Mouse (Mus musculus) CH12.LX (cell line): Measurements from ENCODE around the gene Stard13. TPM values are rescaled to one million over a fixed set of nuclear protein-coding genes. Genes with fewer than 3 reads are reported as not detected.

Experiments
- DNase-seq: peaks from one replicate; pipeline ENCODE4 v3.0.0-alpha.2; 2013; ENCODE audit errors: extremely low read depth
- H3K27ac ChIP-seq: 2 replicates; pipeline ENCODE4 v1.5.1; 2012; ENCODE audit warnings: low read depth, mild to moderate bottlenecking, control low read depth, moderate library complexity; ENCODE audit not compliant: insufficient read depth
- H3K27me3 ChIP-seq: replicated peaks from 2 replicates; pipeline ENCODE3; 2012; ENCODE audit warnings: inconsistent platforms
- H3K36me3 ChIP-seq, 2 experiments: replicated peaks in 1 of 2; 2 replicates each; pipeline versions ENCODE3 to v1.6.1; 2012; ENCODE audit warnings: inconsistent platforms in 1 of 2, low read length in 1 of 2, mild to moderate bottlenecking in 1 of 2, mixed read lengths in 1 of 2, moderate library complexity in 1 of 2; ENCODE audit not compliant: control insufficient read depth in 1 of 2, insufficient read depth in 1 of 2
- H3K4me1 ChIP-seq, 2 experiments: 2 replicates each; pipeline ENCODE4 v1.6.1; 2012; ENCODE audit warnings: inconsistent platforms in 1 of 2, moderate library complexity in 1 of 2; ENCODE audit not compliant: insufficient read depth in 2 of 2, control insufficient read depth in 1 of 2
- H3K4me2 ChIP-seq: 2 replicates; pipeline ENCODE4 v1.6.1; 2012; ENCODE audit warnings: low read depth, mild to moderate bottlenecking, control low read depth; ENCODE audit not compliant: poor library complexity, insufficient read depth, severe bottlenecking
- H3K4me3 ChIP-seq, 3 experiments: fragments of 150-350 bp in 1 of 3; sonication (generic) in 1 of 3; replicated peaks in 1 of 3; 2 replicates each; pipeline versions ENCODE3 to v1.5.1; 2011 to 2012; ENCODE audit warnings: low read depth in 2 of 3, low read length in 2 of 3, mild to moderate bottlenecking in 2 of 3, moderate library complexity in 2 of 3, control low read depth in 1 of 3, improper control_type of control experiment in 1 of 3, inconsistent platforms in 1 of 3, mixed read lengths in 1 of 3; ENCODE audit not compliant: poor library complexity in 1 of 3
- H3K79me2 ChIP-seq: replicated peaks from 2 replicates; pipeline ENCODE4 v1.6.1; 2012; ENCODE audit warnings: mild to moderate bottlenecking, moderate library complexity; ENCODE audit not compliant: control insufficient read depth, poor library complexity, insufficient read depth, severe bottlenecking; ENCODE audit errors: extremely low read depth
- H3K9ac ChIP-seq: 2 replicates; pipeline ENCODE4 v1.6.1; 2012; ENCODE audit warnings: low read depth, mild to moderate bottlenecking, control low read depth, moderate library complexity; ENCODE audit not compliant: insufficient read depth
- H3K9me3 ChIP-seq: replicated peaks from 2 replicates; pipeline ENCODE3; 2012; ENCODE audit warnings: low read length, inconsistent platforms, mixed read lengths
- BHLHE40 ChIP-seq: IDR thresholded peaks from 2 replicates; pipeline ENCODE4 v1.6.1; 2011; ENCODE audit warnings: mild to moderate bottlenecking, low read depth, low read length, improper control_type of control experiment
- E2F4 ChIP-seq: IDR thresholded peaks from 2 replicates; pipeline ENCODE4 v1.6.1; 2011; ENCODE audit warnings: low read depth, low read length, improper control_type of control experiment; ENCODE audit not compliant: insufficient replicate concordance
- ELF1 ChIP-seq: IDR thresholded peaks from 2 replicates; pipeline ENCODE4 v1.6.1; 2014; ENCODE audit warnings: low read depth, mild to moderate bottlenecking, inconsistent platforms, low read length, improper control_type of control experiment
- JUN ChIP-seq: IDR thresholded peaks from 2 replicates; pipeline ENCODE4 v1.6.1; 2011; ENCODE audit warnings: low read depth, mild to moderate bottlenecking, low read length, improper control_type of control experiment, moderate library complexity; ENCODE audit not compliant: insufficient read depth
- JUND ChIP-seq: conservative IDR thresholded peaks from 2 replicates; pipeline ENCODE4 v1.6.1; 2011; ENCODE audit warnings: low read depth, low read length, improper control_type of control experiment
- MAX ChIP-seq: IDR thresholded peaks from 2 replicates; pipeline ENCODE4 v1.6.1; 2011; ENCODE audit warnings: low read length, improper control_type of control experiment
- MYC ChIP-seq: IDR thresholded peaks from 2 replicates; pipeline ENCODE4 v1.6.1; 2011; ENCODE audit warnings: low read depth, mild to moderate bottlenecking, improper control_type of control experiment, low read length
- NELFE ChIP-seq: IDR thresholded peaks from 2 replicates; pipeline ENCODE4 v1.6.1; 2011; ENCODE audit warnings: low read depth, low read length, improper control_type of control experiment
- NRF1 ChIP-seq: IDR thresholded peaks from 2 replicates; pipeline ENCODE4 v1.6.1; 2014; ENCODE audit warnings: low read depth, mild to moderate bottlenecking, inconsistent platforms, low read length, improper control_type of control experiment, moderate library complexity
- PAX5 ChIP-seq: IDR thresholded peaks from 2 replicates; pipeline ENCODE4 v1.6.1; 2012; ENCODE audit warnings: low read length, inconsistent platforms, mixed read lengths
- POLR2A ChIP-seq: IDR thresholded peaks from 2 replicates; pipeline ENCODE4 v1.6.1; 2011; ENCODE audit warnings: low read depth, mild to moderate bottlenecking, improper control_type of control experiment, low read length
- SIN3A ChIP-seq: IDR thresholded peaks from 2 replicates; pipeline ENCODE4 v1.6.1; 2012; ENCODE audit warnings: low read length, improper control_type of control experiment, inconsistent platforms
- SMC3 ChIP-seq: IDR thresholded peaks from 2 replicates; pipeline ENCODE4 v1.6.1; 2011; ENCODE audit warnings: low read depth, low read length, improper control_type of control experiment
- TBP ChIP-seq: conservative IDR thresholded peaks from 2 replicates; pipeline ENCODE4 v1.6.1; 2011; ENCODE audit warnings: low read depth, low read length, improper control_type of control experiment
- TCF12 ChIP-seq: IDR thresholded peaks from 2 replicates; pipeline ENCODE4 v1.6.1; 2014; ENCODE audit warnings: low read depth, mild to moderate bottlenecking, inconsistent platforms, low read length, improper control_type of control experiment
- USF1 ChIP-seq: IDR thresholded peaks from 2 replicates; pipeline ENCODE4 v1.6.1; 2014; ENCODE audit warnings: low read depth, mild to moderate bottlenecking, inconsistent platforms, low read length, improper control_type of control experiment
- ZNF384 ChIP-seq: IDR thresholded peaks from 2 replicates; pipeline ENCODE4 v1.6.1; 2012; ENCODE audit warnings: low read depth, low read length, improper control_type of control experiment, inconsistent platforms
- dilution Hi-C: fragments of 300-500 bp; cut with MboI; formaldehyde crosslinking; loops from 2 replicates; pipeline ENCODE4 v1.14.3; 2020; ENCODE audit warnings: low sequenced_read_pairs; ENCODE audit not compliant: extremely low pct_unique_long_range_greater_than_20kb, extremely low pct_ligation_motif_present
- in situ Hi-C: fragments of 300-500 bp; cut with MboI; formaldehyde crosslinking; loops from 3 replicates; pipeline ENCODE4 v1.14.3; 2019; ENCODE audit warnings: low sequenced_read_pairs, low pct_ligation_motif_present, low pct_unique_long_range_greater_than_20kb, mixed read lengths
- polyA plus RNA-seq: library from polyadenylated mRNA; unstranded; fragments of >175 nt; gene quantifications from 2 replicates; pipeline ENCODE4 v1.2.1, GENCODE M21; 2012; ENCODE audit warnings: low read depth; ENCODE audit not compliant: insufficient read length
- total RNA-seq, 2 experiments: library from RNA; depleted of rRNA; stranded (reverse); fragments of 300-350 nt in 1 of 2; fragments of >200 nt in 1 of 2; gene quantifications; 2 replicates each; pipeline ENCODE4 v1.2.3; 2012 to 2014

Stard13 gene
- total and polyA plus RNA-seq, 3 experiments, result 33.5 to 154 (median 73.6) TPM

GRCm38 (mm10) chr5:151126608-151127005 is 107.0 kb downstream of the Stard13 start:
- H3K4me3 ChIP-seq, result peak overlapping the region; percentile 60 to 91 (median 86)
- peak; percentile 33 for DNase-seq
- TF ChIP-seq PAX5 (no peak), MYC (peak; percentile 8; the same call in 1 of the 2 replicates), SIN3A (peak; percentile 21; the same call in 1 of the 2 replicates), TBP (0 out of 2 replicates have a peak, but pooled peaks have one; percentile 26)
- H3K9me3 ChIP-seq, result peaks cover 4% of the 10 kb centered on the region
- H3K36me3 ChIP-seq, result peaks cover 13 to 23% of the 10 kb centered on the region in 2 experiments
- dilution Hi-C loops (no loop called here), in situ Hi-C loops (loop anchor here (5.0 kb wide), 1 partner anchor 241 kb away; no protein-coding TSS in a partner anchor)
- peaks cover 51% of the 10 kb centered on the region for H3K79me2 ChIP-seq
- H3K9ac ChIP-seq, result peak overlapping the region; percentile 83
- peaks cover 9 to 41% of the 10 kb centered on the region in 2 experiments for H3K4me1 ChIP-seq
- peak overlapping the region; percentile 72; the same call in 1 of the 2 replicates for H3K27ac ChIP-seq
- no peaks in the 10 kb centered on the region for H3K27me3 ChIP-seq
- H3K4me2 ChIP-seq, result no peak overlapping the region; the same call in 1 of the 2 replicates

GRCm38 (mm10) chr5:151125985-151126607 is 107.5 kb downstream of the Stard13 start:
- Histone ChIP-seq H3K27me3 (no peaks in the 10 kb centered on the region), H3K9ac (peak overlapping the region; percentile 83), H3K4me3 (peak overlapping the region; percentile 60 to 91 (median 86)), H3K79me2 (peaks cover 56% of the 10 kb centered on the region), H3K27ac (peak overlapping the region; percentile 43), H3K4me2 (peak overlapping the region; percentile 57), H3K4me1 (peaks cover 12 to 46% of the 10 kb centered on the region in 2 experiments), H3K36me3 (peaks cover 14 to 28% of the 10 kb centered on the region in 2 experiments), H3K9me3 (peaks cover 4% of the 10 kb centered on the region)
- peak; percentile 45 for DNase-seq
- TF ChIP-seq TBP (0 out of 2 replicates have a peak, but pooled peaks have one; percentile 35), BHLHE40 (no peak), SIN3A (peak; percentile 39; the same call in 1 of the 2 replicates), NRF1 (no peak), MAX (peak; percentile 46; the same call in 1 of the 2 replicates), MYC (0 out of 2 replicates have a peak, but pooled peaks have one; percentile 15), SMC3 (no peak), TCF12 (0 out of 2 replicates have a peak, but pooled peaks have one; percentile 20), ZNF384 (peak; percentile 88)
- dilution Hi-C loops, result no loop called here
- in situ Hi-C loops, result loop anchor here (5.0 kb wide), 1 partner anchor 241 kb away; no protein-coding TSS in a partner anchor

GRCm38 (mm10) chr5:151117846-151118245 is 115.8 kb downstream of the Stard13 start:
- Histone ChIP-seq H3K27ac (peak overlapping the region; percentile 0; the same call in 1 of the 2 replicates), H3K4me1 (peaks cover 24 to 92% of the 10 kb centered on the region in 2 experiments), H3K79me2 (peaks cover 90% of the 10 kb centered on the region), H3K9me3 (no peaks in the 10 kb centered on the region), H3K27me3 (no peaks in the 10 kb centered on the region), H3K36me3 (peaks cover 18 to 86% of the 10 kb centered on the region in 2 experiments), H3K4me2 (no peak overlapping the region), H3K9ac (no peak overlapping the region), H3K4me3 (no peak overlapping the region)
- in situ Hi-C loops, result no loop called here
- dilution Hi-C loops, result no loop called here
- TF ChIP-seq POLR2A (no peak), BHLHE40 (no peak), JUND (no peak), JUN (no peak), NRF1 (no peak), USF1 (no peak), ELF1 (no peak), E2F4 (no peak), NELFE (no peak), SMC3 (no peak)
- DNase-seq, result no peak
